Mouse (Mus musculus) layer of hippocampus, postnatal 36 days (tissue): ENCODE data around the gene Ndrg3. TPM values are rescaled to one million over a fixed set of nuclear protein-coding genes. Genes with fewer than 3 reads are reported as not detected.

Experiments
- DNase-seq, 2 experiments: peaks; one replicate each; pipeline ENCODE4 v3.0.0; 2022
- total RNA-seq, 2 experiments: library from RNA; stranded (reverse); gene quantifications; 2 replicates each; pipeline ENCODE4 v1.2.3; 2021

Gene Ndrg3
- total RNA-seq: 100 to 1,000 TPM; 415 to 419 TPM

GRCm38 (mm10) chr2:156991470-156992319, at the start of gene Ndrg3:
Gene Ndrg3 (minus strand): TSS chr2:156992056.
- DNase-seq: peak; percentile 95 to 96

DNA sequence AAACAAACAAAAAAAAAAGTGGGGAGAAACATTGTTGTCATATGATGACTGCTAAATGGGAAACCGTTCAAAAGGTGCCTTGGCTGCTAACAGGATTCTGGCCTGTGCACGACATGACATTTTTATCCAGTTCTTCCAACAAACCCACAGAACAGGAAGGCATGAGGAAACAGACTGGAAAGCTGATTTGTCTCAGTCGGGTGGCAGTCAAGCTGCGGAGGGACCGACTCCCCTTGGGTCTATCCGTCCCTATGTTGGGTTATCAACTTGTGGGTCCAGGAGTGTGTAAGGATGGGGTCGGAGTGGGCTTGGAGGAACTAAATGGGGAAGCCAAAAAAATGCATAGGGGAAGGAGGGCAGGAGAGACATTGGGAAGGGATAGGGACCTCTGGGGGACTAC, 49.6 kb upstream of the Ndrg3 start:
- DNase-seq: no peak

GRCm38 (mm10) chr2:157040649-157041046, 48.8 kb upstream of the Ndrg3 start:
- no peak for DNase-seq

GRCm38 (mm10) chr2:157039900-157040648, 48.2 kb upstream of the Ndrg3 start:
- no peak for DNase-seq

DNA sequence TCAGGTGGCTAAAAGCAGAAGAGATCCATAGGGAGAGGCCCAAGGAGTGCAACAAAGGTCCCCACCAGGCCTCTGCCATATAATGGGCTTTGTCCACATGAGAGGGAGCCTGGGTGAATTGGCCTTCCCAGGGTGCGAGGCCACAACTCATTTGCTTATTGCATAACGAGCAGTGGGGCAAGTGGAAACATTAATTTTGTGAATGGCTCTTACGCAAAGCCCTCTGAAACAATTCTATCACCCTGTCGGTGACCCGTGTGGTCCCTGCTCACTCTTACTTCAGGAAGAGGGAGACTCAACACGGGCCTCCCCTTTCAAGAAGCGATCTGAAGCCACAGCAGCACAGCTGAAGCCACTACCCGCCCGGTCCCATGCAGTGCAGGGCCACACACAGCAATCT, 45.4 kb upstream of the Ndrg3 start:
- DNase-seq: no peak

DNA sequence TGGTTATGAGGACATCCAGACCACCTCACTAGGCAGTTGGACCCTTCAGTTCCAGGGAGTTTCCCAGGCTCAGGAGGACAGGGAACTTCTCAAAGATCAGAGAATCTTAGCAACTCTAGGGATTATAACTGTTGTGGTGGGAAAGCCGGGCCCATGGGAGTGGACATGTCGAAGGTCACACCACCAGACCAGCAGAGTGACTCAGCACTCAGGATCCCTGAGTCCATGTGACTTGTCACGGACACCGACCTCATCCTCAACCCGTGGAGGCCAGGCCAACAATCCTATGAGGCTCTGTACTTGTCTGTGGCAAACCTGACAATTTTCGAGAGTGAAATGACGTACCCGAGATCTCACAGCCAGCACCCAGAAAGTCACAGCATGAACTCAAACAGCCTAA, 44.5 kb upstream of the Ndrg3 start:
- DNase-seq: no peak

DNA sequence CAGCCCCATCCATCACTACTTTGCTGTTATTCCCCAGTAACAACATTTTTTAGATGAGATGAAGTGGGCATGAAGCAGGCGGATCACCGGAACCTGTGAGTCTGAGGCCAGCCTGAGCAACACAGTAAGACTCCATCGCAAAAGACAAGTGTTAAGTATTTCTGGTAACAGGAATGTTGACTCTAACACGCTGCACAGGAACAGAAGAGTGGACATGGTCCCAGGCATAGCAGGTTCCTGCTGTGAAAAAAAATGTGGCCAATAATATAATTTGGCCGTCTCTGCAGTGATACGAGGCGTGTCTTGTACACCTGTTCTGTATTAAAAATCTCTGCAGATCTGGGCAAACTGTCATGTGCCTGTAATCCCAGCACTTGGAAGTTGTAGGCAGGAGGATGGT, 43.5 kb upstream of the Ndrg3 start:
- no peak for DNase-seq

DNA sequence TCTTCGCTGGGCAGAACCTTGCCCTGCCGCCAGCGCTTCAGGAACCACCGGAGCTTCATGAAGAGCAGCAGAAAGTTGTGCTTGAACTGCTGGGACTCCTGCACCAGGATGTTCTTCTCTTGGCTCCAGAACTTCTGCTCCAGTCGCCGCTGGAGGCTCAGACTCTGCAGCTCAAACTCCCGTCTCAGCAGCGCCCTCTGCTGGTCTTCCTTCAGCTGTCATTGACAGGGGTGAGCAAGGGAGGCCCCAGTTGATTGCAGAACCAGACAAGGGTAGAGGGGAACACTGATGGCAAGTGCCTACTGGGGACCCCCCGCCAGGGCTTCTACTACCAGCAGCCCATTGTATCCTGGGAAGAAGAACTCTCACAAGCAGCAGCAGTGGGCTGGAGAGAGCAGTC, 38.9 kb upstream of the Ndrg3 start:
- DNase-seq: peak; percentile 82

- no peak for DNase-seq
These were observed 36.4 kb upstream of the Ndrg3 start for GRCm38 (mm10) chr2:157028261-157028660.

DNA sequence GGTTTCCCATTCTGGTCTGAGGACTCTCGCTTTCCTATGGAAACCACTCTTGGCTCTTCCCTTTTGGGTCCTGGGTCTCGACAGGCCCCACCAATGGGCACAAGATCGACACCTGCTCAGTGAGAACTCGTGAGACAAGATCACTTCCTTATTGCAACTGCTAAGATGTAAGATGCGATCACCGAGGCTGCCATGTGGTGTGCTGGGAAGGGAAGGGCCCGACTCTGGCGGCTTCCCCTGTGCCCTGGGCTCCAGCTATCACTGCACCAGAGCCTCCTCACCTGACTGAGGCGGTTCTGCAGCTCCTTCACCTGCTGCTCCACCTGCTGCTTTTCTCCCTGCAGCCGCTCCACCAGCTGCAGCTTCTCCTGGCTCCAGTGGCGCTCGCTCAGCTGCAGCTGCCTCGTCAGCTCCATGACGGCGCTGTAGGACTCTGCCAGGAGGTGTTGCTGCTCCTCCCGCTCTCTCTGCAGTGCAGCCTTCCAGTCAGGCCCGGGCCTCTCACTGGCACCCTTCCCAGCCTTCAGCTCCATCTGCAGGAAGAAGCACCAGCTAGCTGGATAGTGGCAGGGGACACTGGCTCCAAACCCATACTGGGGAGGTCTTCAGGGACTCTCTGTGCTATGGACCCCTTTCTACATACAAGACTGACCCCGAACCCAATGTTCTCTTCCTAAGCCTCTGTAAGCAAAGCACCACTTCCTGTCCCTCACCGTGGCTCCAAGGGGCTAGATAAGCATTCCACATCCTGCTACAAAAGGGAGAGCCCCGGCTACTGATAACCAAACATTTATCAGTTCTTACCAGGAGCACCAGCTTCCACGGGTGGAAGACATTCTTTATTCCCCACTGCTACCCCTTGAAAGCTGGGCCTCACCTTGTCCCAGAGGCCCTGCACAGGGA, 35.5 kb upstream of the Ndrg3 start:
- DNase-seq: peak in 1 of 2 experiments; percentile 69

DNA sequence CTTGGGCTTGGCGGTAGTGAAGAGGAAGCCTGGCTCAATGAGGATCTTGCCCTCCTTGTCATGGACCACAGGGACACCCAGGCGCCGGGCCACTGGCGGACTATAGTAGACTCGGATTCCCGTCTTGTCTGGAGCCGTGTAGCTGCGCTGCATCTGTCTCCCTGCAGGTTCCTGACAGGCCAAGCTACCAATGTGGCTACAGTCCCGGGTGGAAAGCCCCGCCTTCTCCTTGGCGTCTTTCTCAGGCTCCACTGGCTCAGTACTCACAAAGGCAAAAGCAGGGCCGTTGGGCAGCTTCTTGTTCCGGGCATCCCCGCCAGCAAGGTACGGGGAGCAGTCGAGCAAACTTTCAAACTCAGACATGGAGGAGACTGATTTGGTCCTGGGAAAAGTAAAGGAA, 29.3 kb upstream of the Ndrg3 start:
- no peak for DNase-seq

- no peak for DNase-seq
These were observed 27.4 kb upstream of the Ndrg3 start for GRCm38 (mm10) chr2:157019228-157019627.

DNA sequence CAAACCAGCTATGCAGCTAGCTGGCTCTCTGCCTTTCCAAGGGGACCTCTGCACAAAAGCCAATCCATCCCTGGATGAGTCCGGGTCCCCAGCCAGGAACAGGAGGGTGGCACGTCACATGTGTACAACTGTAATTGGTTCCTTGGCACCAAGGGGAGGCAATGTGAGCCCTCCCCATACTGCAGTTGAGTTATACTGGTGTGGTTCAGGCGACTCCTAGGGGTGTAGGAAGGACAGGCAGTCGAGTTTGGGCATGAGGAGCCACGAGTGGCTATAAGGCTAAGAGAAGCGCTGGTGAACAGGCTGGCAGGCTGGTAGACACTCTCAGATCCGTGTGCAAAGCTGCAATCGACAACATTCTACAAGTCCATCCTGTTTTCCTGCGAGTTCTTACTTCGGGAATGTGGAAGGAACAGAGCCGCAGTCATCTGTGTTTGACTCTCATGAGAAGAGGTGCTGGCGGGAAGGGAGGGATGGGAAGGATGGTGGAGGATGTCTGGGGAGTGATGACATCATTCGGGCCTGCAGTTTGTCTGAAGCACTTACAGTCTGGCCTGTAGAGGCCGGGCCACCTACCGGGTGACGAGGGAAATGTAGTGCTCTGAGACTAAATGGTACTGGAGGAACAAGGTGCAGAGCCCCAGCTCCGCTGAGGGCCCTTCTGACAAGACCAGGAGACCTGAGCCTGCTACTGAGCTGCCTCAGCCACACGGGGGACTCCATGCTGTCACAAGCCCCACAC, 24.8 kb upstream of the Ndrg3 start:
- DNase-seq: no peak

GRCm38 (mm10) chr2:157012341-157012740, 20.5 kb upstream of the Ndrg3 start:
- no peak for DNase-seq

GRCm38 (mm10) chr2:157010634-157011310, 18.9 kb upstream of the Ndrg3 start:
- DNase-seq: no peak

DNA sequence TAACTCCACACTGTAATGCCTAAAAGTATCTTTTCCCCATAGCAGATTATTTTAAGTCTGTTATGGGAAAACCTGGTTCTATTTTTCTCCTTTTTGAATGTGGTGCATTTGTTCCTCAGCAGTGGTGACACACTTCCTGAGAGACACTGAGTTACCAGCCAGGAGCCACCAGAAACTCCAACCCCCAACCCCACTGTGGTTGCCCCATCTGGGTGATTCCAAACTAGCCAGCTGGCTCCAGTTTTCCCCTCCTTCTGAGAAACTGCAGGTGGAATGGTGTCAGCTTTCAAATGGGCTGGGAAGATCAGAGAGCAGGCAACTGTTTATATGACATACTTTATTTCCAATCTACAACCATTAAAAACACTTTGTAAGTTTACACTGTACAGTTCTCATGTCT, 18.3 kb upstream of the Ndrg3 start:
- no peak for DNase-seq

DNA sequence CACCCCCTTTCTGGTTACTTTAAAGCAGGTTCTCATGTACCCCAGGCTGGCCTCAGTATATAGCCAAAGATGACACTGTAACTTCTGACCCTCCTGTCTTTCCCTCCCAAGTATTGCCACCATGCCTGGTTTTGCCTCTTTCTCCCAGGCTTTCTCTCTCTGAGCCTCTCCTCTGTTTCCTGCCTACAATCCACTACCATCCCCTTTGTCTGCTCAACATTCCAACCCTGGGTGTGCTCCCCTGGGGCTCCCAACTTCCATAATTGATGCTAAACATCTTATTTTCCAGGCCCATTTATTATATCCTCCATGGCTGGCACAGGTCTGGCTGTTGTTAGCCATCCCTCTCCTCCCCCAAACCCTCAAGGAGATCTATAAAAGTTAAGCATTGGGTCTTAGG, 16.7 kb upstream of the Ndrg3 start:
- no peak for DNase-seq

GRCm38 (mm10) chr2:157007234-157007596, 15.4 kb upstream of the Ndrg3 start:
- no peak for DNase-seq

GRCm38 (mm10) chr2:157006511-157007233, 14.8 kb upstream of the Ndrg3 start, which contains the start of gene Dsn1:
Gene Dsn1 (minus strand): TSS chr2:157007154.
- peak; percentile 88 to 89 for DNase-seq

- DNase-seq: no peak
These were observed 10.5 kb upstream of the Ndrg3 start for GRCm38 (mm10) chr2:157002321-157002720.

GRCm38 (mm10) chr2:156998263-156998662, 6.4 kb upstream of the Ndrg3 start:
- DNase-seq: no peak
